Mouse (Mus musculus) embryo, embryonic 10.5 days (tissue): ENCODE results near the gene Gxylt2.

Source experiments
- DNase-seq: peaks from one replicate; pipeline ENCODE4 v3.0.0-alpha.2; 2015; ENCODE audit warnings: low spot score

Gxylt2 gene

DNA sequence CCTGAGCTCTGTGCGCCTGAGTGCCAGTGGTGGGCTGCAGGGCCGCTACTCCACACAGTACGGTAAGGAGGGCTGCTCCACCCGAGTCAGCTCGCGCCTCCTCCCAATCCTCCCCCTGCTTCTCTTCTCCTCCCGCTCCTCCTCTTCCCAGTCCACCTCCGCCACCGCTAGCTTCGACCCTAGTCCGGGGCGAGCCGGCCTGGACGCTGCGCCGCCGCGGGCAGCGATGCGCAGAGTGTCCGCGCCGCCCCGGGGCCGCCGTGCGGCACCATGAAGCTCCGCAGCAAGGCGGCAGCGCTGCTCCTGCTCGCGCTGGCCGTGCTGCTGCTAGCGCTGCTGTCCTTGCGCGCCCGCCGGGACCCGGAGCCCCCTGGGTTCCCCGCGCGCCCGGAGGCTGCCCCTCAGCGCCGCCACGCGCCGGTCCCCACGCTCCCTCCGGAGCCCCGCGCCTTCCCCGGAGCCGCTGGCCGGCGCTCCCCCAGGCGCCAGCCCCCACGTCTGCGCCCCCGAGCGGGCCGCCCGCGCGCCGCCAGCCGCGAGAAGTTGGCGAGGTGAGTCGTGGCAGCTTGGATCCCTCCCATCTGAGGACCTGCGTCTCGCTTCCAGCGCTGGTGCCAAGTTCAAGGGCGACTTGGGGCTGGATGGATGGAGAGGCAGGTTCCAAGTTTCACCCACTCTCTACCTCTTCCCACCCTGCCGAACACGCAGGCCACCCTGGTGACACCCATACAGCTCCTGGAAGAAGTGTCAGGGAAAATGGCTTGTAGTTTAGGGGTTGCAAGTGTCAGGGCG lies at the start of gene Gxylt2:
TSS of gene Gxylt2 (plus strand) at position 161 of the 792 bp plus-strand sequence.
- peak; percentile 84 for DNase-seq

DNA sequence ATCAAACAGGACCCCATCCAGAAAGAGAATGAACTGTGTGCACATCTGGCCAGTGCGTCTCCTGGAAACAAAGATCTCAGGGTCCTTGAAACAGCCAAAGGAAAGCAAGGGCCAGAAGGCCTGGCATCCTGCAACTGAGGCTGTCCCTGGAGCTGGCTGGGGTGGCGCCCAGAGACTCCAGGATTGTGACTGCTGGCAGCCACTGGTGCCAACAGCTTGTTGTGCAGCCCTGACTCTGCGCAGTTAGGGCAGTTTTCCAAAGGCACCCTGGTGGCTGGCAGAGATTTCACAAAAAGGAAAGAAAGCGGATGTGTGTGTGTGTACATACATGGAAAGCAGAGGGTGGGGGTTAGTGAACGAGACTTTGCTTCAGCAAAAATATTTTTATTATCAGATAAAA lies 44.1 kb upstream of the Gxylt2 start:
- no peak for DNase-seq

DNA sequence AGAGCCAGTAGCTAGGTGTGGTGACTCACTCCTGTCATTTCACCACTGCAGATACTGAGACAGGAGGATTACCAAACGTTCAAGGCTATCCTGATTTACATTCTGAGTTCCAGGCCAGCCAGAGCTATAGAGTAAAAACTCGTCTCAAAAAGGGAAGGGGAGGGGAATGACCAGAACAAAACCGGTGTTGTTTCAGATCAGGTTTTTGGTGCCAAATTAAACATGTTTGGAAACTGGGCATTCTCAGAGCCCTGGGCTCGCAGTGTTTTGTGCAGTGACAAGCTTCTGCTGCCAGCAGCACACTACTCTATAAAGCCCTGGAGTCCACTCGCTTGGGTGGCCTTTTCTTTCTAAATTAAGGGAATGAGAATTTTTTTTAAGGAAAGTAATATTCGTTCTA lies 42.3 kb upstream of the Gxylt2 start:
- DNase-seq, result no peak

DNA sequence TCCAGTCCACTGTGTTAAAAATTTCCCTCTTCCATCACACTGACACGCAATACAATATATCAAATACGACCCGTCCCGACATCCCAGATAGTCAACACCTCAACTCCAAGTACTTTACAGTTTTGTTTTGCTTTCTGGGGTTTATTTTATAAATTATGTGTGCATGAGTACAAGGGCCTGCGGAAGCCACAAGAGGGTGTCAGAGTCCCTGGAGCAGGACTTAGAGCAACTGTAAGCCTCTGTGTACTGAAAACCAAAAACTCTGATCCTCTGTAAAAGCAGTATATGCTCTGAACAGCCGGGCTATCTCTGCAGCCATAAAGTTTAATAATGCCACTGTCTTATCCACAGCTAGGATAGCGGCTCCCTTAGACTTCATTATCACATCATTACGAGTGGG lies 36.9 kb upstream of the Gxylt2 start:
- DNase-seq, result peak; percentile 4

DNA sequence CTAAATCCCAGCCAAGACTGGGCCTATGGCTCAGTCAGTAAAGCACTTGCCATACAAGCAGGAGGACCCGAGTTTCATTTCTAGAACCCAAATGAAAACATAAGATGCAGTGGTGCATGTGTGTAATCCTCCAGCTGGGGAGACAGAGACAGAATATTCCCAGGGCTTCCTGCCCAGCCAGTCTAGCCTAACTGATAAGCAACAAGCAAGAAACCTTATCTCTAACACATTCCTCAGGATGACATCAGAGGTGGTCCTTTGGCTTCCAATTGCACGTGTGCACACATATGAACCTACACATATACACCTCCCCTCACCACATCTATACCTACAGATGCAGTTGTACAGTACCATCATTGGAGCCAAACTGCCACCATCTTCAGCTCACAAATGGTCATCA lies 35.7 kb upstream of the Gxylt2 start:
- no peak for DNase-seq

DNA sequence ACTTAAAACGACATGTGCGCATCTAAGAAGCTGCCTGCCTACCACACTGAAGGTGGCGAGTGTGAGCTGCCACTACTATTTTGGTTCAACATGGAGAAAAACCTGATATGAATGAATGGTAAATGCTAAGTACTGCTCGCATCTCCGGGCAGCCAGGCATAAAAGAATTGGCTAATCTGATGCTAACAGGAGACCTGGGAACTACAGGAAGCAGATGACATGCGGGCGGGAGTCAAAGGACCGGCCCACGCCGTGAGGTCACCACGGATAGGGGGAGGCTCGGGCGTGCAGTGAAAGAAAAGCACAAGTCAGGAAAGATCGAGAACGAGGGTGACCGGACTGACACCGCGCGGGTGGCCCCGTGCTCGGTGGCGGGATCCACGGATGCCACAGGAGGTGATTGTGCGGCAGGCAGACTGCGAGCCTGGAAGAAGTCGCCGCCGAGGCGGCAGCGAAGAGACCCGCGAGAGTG lies 34.1 kb upstream of the Gxylt2 start:
- peak; percentile 60 for DNase-seq

DNA sequence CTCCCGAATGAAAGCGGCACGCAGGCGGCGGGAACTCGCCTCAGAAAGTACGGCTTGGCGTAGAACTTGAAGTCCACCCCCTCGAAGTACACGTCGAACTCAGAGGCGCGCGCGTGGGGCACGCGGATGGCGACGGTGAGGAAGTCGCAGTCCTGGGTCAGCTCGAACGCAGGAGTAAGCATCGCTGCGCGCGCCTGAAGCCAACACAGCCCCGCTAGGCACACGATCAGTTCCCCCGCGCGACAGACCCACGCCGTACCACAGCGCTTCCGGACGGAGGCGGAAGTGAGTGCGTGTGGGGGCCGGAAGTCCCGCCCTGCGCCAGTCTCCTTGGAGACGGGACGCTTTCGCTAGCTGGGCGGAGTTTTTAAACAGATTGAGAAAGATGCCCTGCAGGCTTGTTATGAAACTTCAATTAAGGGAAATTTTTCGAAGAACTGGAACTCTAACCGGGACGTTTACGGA lies 33.6 kb upstream of the Gxylt2 start, which contains the start of gene Shq1:
TSS of gene Shq1 (minus strand) at position 278 of the 465 bp plus-strand sequence.
- DNase-seq, result peak; percentile 90

DNA sequence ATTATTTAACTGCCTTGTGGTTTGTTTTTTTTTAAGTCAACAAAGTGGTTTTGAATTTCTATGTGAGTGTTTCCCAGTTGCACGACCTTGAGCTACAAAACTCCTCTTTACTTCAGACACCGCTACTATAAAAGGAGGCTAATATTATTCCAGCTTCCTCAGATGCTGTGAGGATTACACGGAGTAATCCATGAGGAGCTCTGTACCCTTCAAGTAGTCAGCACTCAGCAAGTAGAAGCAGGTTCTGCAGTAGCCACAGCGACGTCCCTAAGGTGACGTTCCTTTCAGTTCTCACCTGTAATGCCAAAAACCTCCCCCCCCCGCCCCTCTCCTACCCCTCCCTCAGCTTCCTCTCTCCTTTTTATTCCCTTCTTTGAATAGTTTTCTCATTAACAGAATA lies 33.1 kb upstream of the Gxylt2 start:
- no peak for DNase-seq

DNA sequence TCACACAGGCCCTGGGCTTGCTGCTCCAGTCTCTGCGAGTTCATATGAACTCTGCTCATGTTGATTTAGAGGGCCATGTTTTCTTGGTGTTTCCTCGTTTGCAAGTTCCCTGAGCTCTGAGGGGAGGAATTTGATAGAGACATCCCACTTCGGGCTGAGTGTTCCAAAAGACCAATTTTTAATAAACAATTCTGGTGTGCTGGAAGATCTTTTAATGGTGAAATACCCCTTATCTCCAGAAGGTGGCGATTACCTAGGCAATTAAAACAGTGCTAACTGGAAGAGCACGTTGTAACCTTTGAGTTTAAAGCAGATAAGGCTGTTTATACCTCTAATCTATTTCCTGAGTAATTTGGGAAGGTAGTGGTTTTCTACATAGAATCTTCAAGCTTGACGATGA lies 29.6 kb upstream of the Gxylt2 start:
- peak; percentile 69 for DNase-seq

DNA sequence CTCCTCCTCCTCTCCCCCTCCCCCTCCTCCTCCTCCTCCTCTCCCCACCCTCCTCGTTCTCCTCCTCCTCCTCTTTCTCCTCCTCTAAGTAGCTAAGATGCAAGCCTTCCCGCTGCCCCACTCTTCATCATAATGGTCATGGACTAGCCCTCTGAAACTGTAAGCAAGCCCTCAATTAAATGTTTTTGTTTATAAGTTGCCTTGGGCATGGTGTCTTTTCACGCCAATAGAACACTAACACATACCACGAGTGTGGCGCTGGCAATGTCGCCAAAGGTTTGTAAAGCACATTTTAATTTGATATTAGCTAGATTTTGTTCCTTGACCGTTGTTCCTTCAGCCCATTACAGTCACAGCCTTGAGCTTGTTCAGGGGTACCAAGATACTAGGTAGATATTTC lies 28.1 kb upstream of the Gxylt2 start:
- no peak for DNase-seq

DNA sequence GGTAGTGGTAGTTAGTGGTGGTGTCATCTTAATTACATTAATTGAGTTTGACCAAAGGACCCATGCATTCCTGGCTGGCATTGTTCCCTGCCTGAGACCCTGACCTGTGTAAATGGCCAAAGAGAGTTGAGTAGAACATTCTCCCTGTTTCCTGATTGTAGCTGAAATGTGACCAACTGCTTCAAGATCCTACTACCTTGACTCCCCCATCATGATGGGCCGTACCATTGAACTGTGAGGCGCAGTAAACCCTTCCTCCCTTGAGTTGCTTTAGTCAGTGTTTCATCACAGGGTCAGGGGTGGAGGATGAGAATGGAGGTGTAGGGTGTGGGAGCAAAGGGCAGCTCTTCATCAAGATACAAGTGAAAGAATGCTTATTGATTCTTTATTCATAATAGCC lies 25.9 kb upstream of the Gxylt2 start:
- DNase-seq, result no peak

DNA sequence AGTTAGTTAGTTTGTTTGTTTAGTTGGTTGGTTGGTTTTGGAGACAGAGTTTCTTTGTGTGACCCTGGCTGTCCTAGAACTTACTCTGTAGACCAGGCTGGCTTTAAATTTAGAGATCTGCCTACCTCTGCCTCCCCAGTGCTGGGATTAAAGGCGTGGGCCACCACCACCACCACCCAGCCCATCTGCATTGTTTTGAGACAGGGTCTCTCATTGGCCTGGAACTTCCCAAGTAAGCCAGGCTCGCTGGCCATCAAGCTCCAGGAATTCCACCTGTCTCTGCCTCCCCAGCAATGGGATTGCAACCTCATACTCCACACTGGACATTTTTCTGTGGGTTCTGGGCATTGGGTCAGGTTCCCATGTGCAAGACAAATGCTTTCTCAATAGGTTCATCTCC lies 18.2 kb upstream of the Gxylt2 start:
- no peak for DNase-seq

DNA sequence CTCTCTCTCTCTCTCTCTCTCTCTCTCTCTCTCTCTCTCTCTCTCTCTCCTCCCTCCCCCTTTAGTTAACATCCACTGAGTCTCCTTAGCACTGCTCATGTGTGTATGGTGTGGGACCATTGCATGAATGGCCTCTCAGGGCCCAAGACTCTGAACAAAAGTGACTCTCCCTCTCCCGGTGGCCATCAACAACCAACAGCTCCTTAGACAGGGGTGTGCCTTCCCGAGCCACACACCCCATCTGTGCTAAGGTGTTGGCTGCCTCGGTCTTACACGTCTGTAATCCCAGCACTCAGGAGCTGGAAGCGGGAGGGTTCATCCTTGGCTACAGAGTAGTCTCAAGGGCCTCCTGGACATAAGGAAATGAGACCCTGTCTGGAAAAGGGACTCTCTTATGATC lies 4.5 kb upstream of the Gxylt2 start:
- no peak for DNase-seq

DNA sequence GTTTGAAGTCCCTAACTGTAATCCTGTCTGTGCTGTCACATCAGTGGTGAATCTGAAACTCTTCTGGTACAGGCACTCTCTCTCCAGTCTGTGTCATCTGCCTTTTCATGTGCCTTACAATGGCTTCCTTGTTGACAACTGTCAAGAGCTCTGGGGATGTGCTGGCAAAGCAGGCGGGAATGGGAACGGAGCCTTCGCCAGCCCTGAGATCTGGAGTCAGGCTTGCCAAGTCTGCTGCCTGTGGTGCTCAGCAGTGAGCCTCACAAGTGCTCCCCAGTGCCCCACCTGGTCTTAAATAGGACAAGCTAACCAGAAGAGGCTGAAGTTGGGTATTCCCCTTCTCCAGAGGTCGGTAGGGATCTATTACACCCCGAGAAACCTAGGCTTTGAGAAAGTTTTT lies 3.8 kb upstream of the Gxylt2 start:
- DNase-seq, result no peak

DNA sequence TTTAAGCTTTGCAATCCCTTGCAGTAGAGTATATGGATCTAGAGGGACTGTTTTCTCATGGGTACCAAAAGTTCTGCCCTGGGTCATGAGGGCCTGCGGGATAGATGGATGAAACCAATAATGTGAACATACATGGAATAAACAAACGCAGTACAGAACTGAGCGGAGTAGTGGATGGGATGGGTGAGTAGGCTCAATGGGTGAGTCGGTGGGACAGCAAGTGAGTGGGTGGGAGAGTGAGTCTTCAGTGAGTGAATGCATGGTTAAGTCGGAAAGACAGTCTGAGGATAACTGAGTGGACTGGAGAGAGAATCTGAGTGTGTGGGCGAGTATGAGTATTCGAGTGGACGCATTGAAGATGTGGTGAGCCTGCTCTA lies 349 bp upstream of the Gxylt2 start:
- no peak for DNase-seq

DNA sequence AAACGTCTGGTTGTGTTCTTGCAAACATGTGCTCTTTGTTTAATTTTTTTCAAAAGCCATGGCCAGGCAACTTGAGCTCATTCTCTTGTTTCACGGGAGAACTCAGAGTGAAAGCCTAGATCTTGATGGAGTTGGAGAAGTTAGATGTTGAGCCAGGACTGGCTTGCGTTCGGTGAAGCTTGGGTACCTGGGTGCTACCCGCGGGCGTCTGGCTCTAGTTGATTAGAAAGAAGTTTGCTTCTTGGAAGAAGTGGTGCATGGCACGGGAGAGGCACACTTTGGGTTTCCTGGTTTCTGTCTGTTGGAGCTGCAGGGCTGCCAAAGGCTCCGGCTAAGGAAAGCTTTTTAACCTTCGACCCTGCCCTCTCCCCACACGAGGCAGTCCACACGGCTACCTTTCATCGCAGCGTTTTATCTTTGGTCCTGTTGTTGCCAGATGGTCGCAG lies 855 bp downstream of the Gxylt2 start:
- DNase-seq, result peak; percentile 64

DNA sequence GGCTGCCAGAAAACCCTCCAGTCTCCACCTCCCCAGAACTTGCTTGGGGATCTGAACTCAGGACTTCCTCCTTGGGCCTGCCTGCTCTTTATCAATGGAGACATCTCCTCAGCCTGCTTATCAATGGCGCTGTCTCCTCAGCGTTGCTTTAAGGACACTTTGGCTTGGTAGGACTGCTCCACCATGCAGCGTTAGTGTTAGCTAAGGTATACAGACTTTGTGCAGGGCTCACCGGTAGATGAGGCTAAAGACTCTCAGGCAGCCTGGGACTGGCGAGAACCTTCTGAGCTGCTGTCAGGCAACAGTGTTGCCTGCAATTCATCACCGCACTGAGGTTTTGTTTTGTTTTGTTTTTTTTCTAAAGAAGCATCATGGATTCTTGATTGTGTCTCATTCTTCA lies 2.3 kb downstream of the Gxylt2 start:
- no peak for DNase-seq

DNA sequence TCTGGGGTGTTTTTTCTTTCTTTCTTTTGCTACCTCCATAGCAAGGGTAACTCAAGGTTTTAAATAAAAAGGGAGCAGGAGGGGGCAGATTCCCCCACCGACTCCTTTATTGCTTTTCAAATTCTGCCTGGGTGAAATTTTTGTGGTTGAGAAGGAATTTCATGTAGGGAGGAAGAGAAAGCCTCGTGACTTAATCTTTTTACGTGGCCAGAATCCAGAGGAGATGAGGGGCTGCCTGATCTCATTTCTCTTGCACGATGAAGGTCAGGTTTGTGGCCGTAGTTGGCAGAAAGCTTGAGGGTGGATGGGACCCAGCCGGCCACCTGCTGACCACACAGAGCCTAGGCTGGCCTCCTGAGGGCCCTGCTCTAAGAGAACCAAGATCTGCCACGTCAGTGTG lies 3.0 kb downstream of the Gxylt2 start:
- DNase-seq, result peak; percentile 17

DNA sequence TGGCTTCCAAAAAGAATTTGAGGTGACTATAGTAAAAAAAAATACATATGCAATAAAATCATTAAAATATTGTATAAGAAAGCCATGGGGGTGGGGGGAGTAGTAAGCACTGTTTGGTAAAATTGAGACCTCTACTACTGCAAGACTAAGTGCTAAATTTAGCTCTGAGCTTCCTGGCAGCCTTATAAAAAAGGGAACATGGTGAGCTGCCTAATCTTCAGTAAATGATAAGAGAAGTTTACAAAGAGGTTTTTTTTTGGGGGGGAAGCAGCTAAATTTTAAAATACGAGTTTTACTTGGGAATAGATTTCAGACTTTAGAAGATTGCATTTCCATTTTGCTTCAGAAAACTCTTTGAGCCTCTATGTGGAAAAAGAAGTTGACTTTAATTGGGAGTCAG lies 3.7 kb downstream of the Gxylt2 start:
- DNase-seq, result no peak

DNA sequence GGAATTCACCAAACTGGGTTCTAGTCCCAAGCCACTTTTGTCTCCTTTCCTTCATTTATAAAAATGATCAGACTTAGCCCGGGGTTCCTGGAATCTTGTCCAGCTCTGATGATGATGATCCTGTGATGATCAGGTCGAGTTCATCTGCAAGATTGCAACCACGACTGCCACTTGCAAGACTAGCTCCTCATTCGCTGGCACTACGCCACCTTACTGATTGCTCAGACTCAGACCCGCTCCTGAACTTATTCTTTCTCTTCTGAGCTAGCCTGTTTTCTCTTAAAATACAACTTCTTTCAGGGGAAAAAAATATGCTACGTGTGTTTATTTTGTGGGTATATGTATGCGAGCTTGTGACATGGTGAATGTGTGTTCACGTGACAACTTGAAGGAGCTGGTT lies 4.5 kb downstream of the Gxylt2 start:
- DNase-seq, result no peak

DNA sequence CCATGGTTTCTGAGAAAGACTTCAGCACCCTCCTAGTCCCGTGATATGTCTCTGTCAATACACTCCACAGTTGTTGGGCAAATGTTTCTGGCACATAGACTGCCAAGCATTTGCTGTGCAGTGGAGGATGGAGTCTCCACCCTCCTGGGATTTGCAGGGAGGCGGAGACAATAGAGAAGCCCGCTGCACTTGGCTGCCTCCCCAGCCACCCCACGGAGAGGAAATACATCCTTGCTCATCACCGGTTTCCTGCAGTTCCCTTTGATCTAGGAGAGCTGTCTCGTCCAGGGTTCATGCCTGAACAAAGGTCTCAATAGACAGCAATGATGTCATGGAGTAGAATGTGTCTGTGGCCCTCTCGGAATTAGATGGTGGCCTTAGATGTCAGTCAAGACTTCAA lies 4.9 kb downstream of the Gxylt2 start:
- peak; percentile 40 for DNase-seq

DNA sequence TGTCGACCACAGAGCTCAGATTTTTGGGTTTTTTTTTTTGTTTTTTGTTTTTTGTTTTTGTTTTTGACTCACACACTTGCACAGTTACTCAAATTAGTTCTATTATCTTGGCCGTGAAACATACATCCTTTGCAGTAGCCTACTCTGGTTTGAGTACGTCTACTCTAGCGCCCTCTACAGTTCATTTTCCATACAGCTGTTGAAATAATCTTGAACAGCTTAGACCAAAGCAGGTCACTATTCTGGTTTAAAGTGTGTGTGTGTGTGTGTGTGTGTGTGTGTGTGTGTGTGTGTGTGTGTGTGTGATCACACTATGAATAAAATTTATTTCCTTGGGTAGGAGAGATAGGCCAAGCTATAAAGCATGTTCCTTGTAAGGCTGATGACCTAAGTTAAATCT lies 5.6 kb downstream of the Gxylt2 start:
- DNase-seq, result peak; percentile 47

DNA sequence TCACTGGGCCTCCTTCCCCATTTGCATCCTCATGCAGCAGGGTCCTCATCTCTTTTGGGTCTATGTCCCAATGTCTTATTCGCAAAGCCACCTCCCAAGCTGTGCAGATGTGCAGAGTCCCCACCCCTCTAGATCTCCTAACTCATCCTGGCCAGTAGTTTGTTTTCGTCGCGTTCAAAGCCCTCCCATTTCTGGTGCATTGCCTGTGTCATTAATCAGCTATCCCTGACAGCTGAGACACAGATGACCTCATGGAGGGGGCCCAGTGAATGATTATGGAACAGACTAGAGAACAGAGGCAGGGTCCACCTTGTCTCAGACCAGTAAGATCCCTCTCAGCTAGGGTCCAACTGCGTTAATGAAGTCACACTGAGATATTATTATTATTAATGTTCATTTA lies 6.3 kb downstream of the Gxylt2 start:
- no peak for DNase-seq

DNA sequence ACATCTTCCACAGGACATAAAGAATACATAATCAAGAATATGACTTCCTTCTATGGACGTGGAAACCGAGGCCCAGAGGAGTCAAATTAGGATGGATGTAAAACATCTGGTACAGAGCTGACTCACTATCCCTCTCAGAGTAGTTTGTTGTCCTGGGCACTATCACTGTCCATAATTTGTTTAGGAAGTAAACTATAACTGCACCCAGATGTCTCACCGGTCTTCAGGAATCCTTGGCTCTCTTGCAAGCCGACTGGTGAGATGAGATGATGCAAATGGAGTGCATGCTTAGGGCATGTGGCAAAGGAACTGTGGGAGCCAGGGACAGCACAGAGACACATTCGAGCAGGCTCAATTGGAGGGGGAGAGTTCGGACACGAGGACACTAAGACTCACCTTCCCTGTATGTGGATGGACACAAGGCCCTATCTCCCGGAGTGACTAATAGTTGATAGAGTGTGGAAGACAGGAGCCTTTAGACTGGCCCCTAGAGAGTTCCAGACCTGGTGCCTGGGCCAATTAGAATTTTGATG lies 10.8 kb downstream of the Gxylt2 start:
- DNase-seq, result no peak
